Mouse (Mus musculus): Measurements from ENCODE around the gene Plac1. TPM values are rescaled to one million over a fixed set of nuclear protein-coding genes. Genes with fewer than 3 reads are reported as not detected.

Plac1 gene
- total and polyA plus RNA-seq, 3 experiments: not detected

DNA sequence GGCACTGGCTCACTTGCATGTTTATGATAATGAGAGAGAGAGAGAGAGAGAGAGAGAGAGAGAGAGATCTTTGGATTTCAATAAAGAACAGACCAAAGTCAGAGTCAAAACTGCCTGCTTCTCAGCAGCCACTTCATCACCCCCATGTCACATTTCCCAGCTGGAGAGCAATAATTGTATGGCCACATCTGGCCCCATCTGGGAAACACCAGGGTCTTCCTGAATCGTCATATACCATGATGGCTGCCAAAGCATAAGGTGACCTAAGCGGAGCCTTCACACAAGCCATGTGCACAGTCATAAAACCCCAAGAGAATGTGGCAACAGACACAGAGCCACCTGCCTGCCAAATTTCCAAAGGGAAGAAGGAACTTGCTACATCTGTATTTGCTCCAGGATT, 91.9 kb downstream of the Plac1 start:
- in situ Hi-C loops (cut with MboI; ENCODE audit: low pct_ligation_motif_present, low pct_unique_long_range_greater_than_20kb, low sequenced_read_pairs) (no loop called here), dilution Hi-C loops (cut with MboI; ENCODE audit: extremely low pct_ligation_motif_present, extremely low pct_unique_long_range_greater_than_20kb, low sequenced_read_pairs) (no loop called here)
- no peak overlapping the region for H3K27ac ChIP-seq (ENCODE audit: insufficient read depth, low read depth)
- H3K4me3 ChIP-seq (replicated peaks in 1 of 3; ENCODE audit: low read depth in 2 of 3, low read length in 2 of 3, poor library complexity in 1 of 3): no peak overlapping the region
- peaks cover 0 to 7% of the 10 kb centered on the region in 2 experiments; a peak in 2 of 4 replicates for H3K4me1 ChIP-seq (ENCODE audit: control insufficient read depth in 1 of 2, insufficient read depth in 2 of 2)
- no peaks in the 10 kb centered on the region for H3K79me2 ChIP-seq (replicated peaks; ENCODE audit: control insufficient read depth, extremely low read depth, insufficient read depth, poor library complexity, severe bottlenecking)
- H3K27me3 ChIP-seq (replicated peaks): no peaks in the 10 kb centered on the region
- H3K9ac ChIP-seq (ENCODE audit: insufficient read depth, low read depth): no peak overlapping the region
- DNase-seq (ENCODE audit: extremely low read depth): no peak
- H3K4me2 ChIP-seq (ENCODE audit: insufficient read depth, low read depth, poor library complexity, severe bottlenecking): no peak overlapping the region
- no peaks in the 10 kb centered on the region for H3K9me3 ChIP-seq (replicated peaks; ENCODE audit: low read length)
- no peaks in the 10 kb centered on the region for H3K36me3 ChIP-seq (replicated peaks in 1 of 2; ENCODE audit: control insufficient read depth in 1 of 2, insufficient read depth in 1 of 2, low read length in 1 of 2)
- no peak for TF ChIP-seq MAX (IDR thresholded peaks at IDR 0.05; ENCODE audit: low read length)

DNA sequence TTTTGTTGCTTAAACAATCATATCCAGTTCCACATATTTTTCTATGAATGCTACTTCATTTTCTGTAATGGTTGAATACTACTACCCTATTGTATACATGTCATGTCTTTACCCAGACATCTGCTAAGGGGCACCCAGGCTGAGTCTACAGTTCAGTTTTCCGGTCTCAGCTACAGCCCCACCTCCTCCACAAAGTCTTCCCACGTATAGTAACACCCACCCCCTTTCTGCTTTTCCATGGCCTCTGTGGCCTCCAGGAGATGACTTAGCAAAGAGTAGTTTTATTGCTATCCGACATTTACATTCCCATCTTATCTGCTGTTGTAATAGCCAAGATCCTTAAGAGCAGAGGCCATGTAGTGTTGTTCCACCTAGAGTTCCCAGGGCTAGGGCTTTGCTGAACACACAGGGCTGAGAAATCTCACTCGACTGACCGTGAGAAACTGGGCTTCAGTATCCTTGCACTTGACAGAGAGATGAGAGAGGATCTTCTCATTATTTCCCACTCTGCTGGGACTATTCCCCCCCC, 93.5 kb downstream of the Plac1 start:
- Histone ChIP-seq H3K9ac (ENCODE audit: insufficient read depth, low read depth) (no peak overlapping the region), H3K4me3 (replicated peaks in 1 of 3; ENCODE audit: low read depth in 2 of 3, low read length in 2 of 3, poor library complexity in 1 of 3) (no peak overlapping the region), H3K4me2 (ENCODE audit: insufficient read depth, low read depth, poor library complexity, severe bottlenecking) (no peak overlapping the region), H3K4me1 (ENCODE audit: control insufficient read depth in 1 of 2, insufficient read depth in 2 of 2) (peaks cover 0 to 5% of the 10 kb centered on the region in 2 experiments; a peak in 2 of 4 replicates), H3K27me3 (replicated peaks) (no peaks in the 10 kb centered on the region), H3K79me2 (replicated peaks; ENCODE audit: control insufficient read depth, extremely low read depth, insufficient read depth, poor library complexity, severe bottlenecking) (no peaks in the 10 kb centered on the region), H3K27ac (ENCODE audit: insufficient read depth, low read depth) (no peak overlapping the region), H3K9me3 (replicated peaks; ENCODE audit: low read length) (no peaks in the 10 kb centered on the region), H3K36me3 (replicated peaks in 1 of 2; ENCODE audit: control insufficient read depth in 1 of 2, insufficient read depth in 1 of 2, low read length in 1 of 2) (no peaks in the 10 kb centered on the region)
- TF ChIP-seq CTCF (conservative IDR thresholded peaks at IDR 0.05 in 1 of 2, IDR thresholded peaks at IDR 0.05 in 1 of 2; ENCODE audit: low read depth in 2 of 2, low read length in 2 of 2): no peak
- no peak for TF ChIP-seq E2F4 (IDR thresholded peaks at IDR 0.05; ENCODE audit: insufficient replicate concordance, low read depth, low read length)
- no peak for TF ChIP-seq MAZ (IDR thresholded peaks at IDR 0.05; ENCODE audit: low read depth, low read length)
- TF ChIP-seq CHD1 (IDR thresholded peaks at IDR 0.05; ENCODE audit: low read depth, low read length): no peak
- no peak for TF ChIP-seq EP300 (IDR thresholded peaks at IDR 0.05; ENCODE audit: low read length)
- no peak for TF ChIP-seq PAX5 (IDR thresholded peaks at IDR 0.05; ENCODE audit: low read length)
- TF ChIP-seq ELF1 (IDR thresholded peaks at IDR 0.05; ENCODE audit: low read depth, low read length): no peak
- in situ Hi-C loops (cut with MboI; ENCODE audit: low pct_ligation_motif_present, low pct_unique_long_range_greater_than_20kb, low sequenced_read_pairs): no loop called here
- dilution Hi-C loops (cut with MboI; ENCODE audit: extremely low pct_ligation_motif_present, extremely low pct_unique_long_range_greater_than_20kb, low sequenced_read_pairs): no loop called here
- no peak for DNase-seq (ENCODE audit: extremely low read depth)

DNA sequence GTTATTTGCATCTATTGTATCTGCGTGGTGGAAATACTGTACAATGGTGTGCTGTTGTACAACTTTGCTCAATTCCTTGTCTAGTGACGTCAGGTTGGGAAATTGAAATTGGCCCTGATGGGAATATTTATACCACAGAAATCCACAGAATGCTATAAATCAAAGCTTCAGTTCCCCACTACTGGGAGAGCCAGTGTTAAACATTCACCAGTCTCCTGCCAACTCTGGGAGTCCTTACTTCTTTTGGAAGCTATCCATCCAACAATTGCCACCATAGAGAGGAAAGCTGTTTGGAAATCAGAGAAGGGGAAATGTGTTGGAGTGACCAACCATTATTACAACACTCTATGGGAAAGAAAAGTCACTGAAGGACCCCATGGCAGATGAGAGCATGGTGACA, 100.3 kb downstream of the Plac1 start:
- no peak for DNase-seq (ENCODE audit: extremely low read depth)
- Histone ChIP-seq H3K4me1 (ENCODE audit: control insufficient read depth in 1 of 2, insufficient read depth in 2 of 2) (no peaks in the 10 kb centered on the region), H3K36me3 (replicated peaks in 1 of 2; ENCODE audit: control insufficient read depth in 1 of 2, insufficient read depth in 1 of 2, low read length in 1 of 2) (no peaks in the 10 kb centered on the region), H3K27me3 (replicated peaks) (no peaks in the 10 kb centered on the region), H3K9me3 (replicated peaks; ENCODE audit: low read length) (no peaks in the 10 kb centered on the region), H3K4me3 (replicated peaks in 1 of 3; ENCODE audit: low read depth in 2 of 3, low read length in 2 of 3, poor library complexity in 1 of 3) (no peak overlapping the region), H3K79me2 (replicated peaks; ENCODE audit: control insufficient read depth, extremely low read depth, insufficient read depth, poor library complexity, severe bottlenecking) (no peaks in the 10 kb centered on the region), H3K27ac (ENCODE audit: insufficient read depth, low read depth) (no peak overlapping the region), H3K4me2 (ENCODE audit: insufficient read depth, low read depth, poor library complexity, severe bottlenecking) (no peak overlapping the region), H3K9ac (ENCODE audit: insufficient read depth, low read depth) (no peak overlapping the region)
- TF ChIP-seq CHD1 (IDR thresholded peaks at IDR 0.05; ENCODE audit: low read depth, low read length): no peak
- no peak for TF ChIP-seq ZNF384 (IDR thresholded peaks at IDR 0.05; ENCODE audit: low read depth, low read length)
- no peak for TF ChIP-seq MYC (IDR thresholded peaks at IDR 0.05; ENCODE audit: low read depth, low read length)
- TF ChIP-seq ZKSCAN1 (IDR thresholded peaks at IDR 0.05; ENCODE audit: borderline replicate concordance, low read depth, low read length): no peak
- TF ChIP-seq ELF1 (IDR thresholded peaks at IDR 0.05; ENCODE audit: low read depth, low read length): no peak
- TF ChIP-seq POLR2A (IDR thresholded peaks at IDR 0.05; ENCODE audit: low read depth, low read length): no peak
- TF ChIP-seq USF1 (IDR thresholded peaks at IDR 0.05; ENCODE audit: low read depth, low read length): no peak
- TF ChIP-seq JUND (conservative IDR thresholded peaks at IDR 0.05; ENCODE audit: low read depth, low read length): no peak
- TF ChIP-seq PAX5 (IDR thresholded peaks at IDR 0.05; ENCODE audit: low read length): no peak
- no peak for TF ChIP-seq NRF1 (IDR thresholded peaks at IDR 0.05; ENCODE audit: low read depth, low read length)
- no peak for TF ChIP-seq MAZ (IDR thresholded peaks at IDR 0.05; ENCODE audit: low read depth, low read length)
- no peak for TF ChIP-seq NELFE (IDR thresholded peaks at IDR 0.05; ENCODE audit: low read depth, low read length)
- TF ChIP-seq IRF4 (IDR thresholded peaks at IDR 0.05; ENCODE audit: low read depth, low read length): no peak
- no peak for TF ChIP-seq POLR2AphosphoS2 (IDR thresholded peaks at IDR 0.05; ENCODE audit: low read depth, low read length)
- no peak for TF ChIP-seq MAX (IDR thresholded peaks at IDR 0.05; ENCODE audit: low read length)
- dilution Hi-C loops (cut with MboI; ENCODE audit: extremely low pct_ligation_motif_present, extremely low pct_unique_long_range_greater_than_20kb, low sequenced_read_pairs) (no loop called here), in situ Hi-C loops (cut with MboI; ENCODE audit: low pct_ligation_motif_present, low pct_unique_long_range_greater_than_20kb, low sequenced_read_pairs) (no loop called here)
